Mouse (Mus musculus) forebrain, embryonic 16.5 days (tissue): ENCODE data around the gene Gm28035. TPM values are rescaled to one million over a fixed set of nuclear protein-coding genes. Genes with fewer than 3 reads are reported as not detected.
A peak's percentile ranks its signal among the peaks of the same experiment; 100 is the strongest.

Experiments used
- ATAC-seq: fragments of 200-750 bp; cut with Nextera tagmentation; 2 replicates; pipeline ENCODE4 v1.8.0; 2017; ENCODE audit warnings: mild to moderate bottlenecking, moderate library complexity
- H3K27ac ChIP-seq: fragments of 300-500 bp; sonication (generic); 2 replicates; pipeline ENCODE4 v1.5.1; 2014; ENCODE audit warnings: low read length, control low read depth
- H3K27me3 ChIP-seq: fragments of 300-500 bp; sonication (generic); replicated peaks from 2 replicates; pipeline ENCODE4 v1.6.1; 2014; ENCODE audit warnings: low read length; ENCODE audit not compliant: control insufficient read depth, insufficient read depth
- H3K36me3 ChIP-seq: fragments of 300-500 bp; sonication (generic); 2 replicates; pipeline ENCODE4 v1.6.1; 2014; ENCODE audit not compliant: control insufficient read depth, insufficient read depth
- H3K4me1 ChIP-seq: fragments of 300-500 bp; sonication (generic); replicated peaks from 2 replicates; pipeline ENCODE4 v1.6.1; 2014; ENCODE audit warnings: low read length; ENCODE audit not compliant: control insufficient read depth, insufficient read depth
- H3K4me2 ChIP-seq: fragments of 300-500 bp; sonication (generic); 2 replicates; pipeline ENCODE4 v1.6.1; 2014; ENCODE audit warnings: mild to moderate bottlenecking, low read length, control low read depth
- H3K4me3 ChIP-seq: fragments of 300-500 bp; sonication (generic); replicated peaks from 2 replicates; pipeline ENCODE4 v1.5.1; 2014; ENCODE audit warnings: mild to moderate bottlenecking, low read length, control low read depth
- H3K9ac ChIP-seq: fragments of 300-500 bp; sonication (generic); replicated peaks from 2 replicates; pipeline ENCODE4 v1.6.1; 2014; ENCODE audit warnings: low read depth, low read length, control low read depth
- H3K9me3 ChIP-seq: fragments of 300-500 bp; sonication (generic); 2 replicates; pipeline ENCODE4 v1.6.1; 2016; ENCODE audit warnings: low read length; ENCODE audit not compliant: control insufficient read depth
- WGBS: fragments of 180-500 bp; shearing (Covaris S2); extraction: QIAGEN DNeasy Blood & Tissue Kit; methylation state at CpG from one replicate; pipeline ENCODE4 v1.1.7; 2014; 5-methylcytosine and 5-hydroxymethylcytosine counted together
- polyA plus RNA-seq: library from polyadenylated mRNA; unstranded; fragments of >200 nt; fragmentation: Nextera tagmentation; extraction: Ambion mirVana; gene quantifications from 2 replicates; pipeline ENCODE4 v1.2.1, GENCODE M21; 2015

The Gm28035 gene
- polyA plus RNA-seq, 1 experiment from 2014 or later, result 0.58 TPM

- ATAC-seq, result no peak
- Histone ChIP-seq H3K4me1 (peaks cover 21% of the 10 kb centered on the region), H3K4me2 (no peak overlapping the region), H3K4me3 (no peak overlapping the region), H3K9me3 (no peaks in the 10 kb centered on the region), H3K27me3 (no peaks in the 10 kb centered on the region), H3K9ac (no peak overlapping the region), H3K36me3 (no peaks in the 10 kb centered on the region), H3K27ac (no peak overlapping the region)
- WGBS, result 92% methylated on average over 2 of the region's 2 CpGs
These were observed 42.8 kb downstream of the Gm28035 start for GRCm38 (mm10) chr2:30283193-30283592.

DNA sequence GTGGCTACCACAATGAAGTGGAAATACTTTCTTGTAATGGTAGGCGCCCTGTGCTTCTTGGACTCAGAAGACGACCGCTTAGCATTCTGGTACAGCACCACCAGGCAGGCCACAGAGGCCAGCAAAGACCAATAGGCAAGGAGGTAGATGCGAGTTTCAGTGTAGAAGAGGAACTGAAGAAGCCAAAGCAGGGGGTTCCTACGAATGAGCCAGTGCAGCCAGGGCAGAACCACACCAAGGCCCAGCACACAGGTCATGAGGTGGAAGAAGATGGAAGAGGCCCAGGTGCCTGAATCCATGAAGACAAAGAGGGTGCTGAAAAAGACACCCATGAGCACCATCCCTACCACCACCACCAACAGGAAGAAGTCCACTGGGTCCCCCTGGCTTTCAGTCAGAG, 44.6 kb downstream of the Gm28035 start:
- no peak for ATAC-seq
- Histone ChIP-seq H3K4me3 (peak overlapping the region; percentile 93), H3K9ac (no peak overlapping the region), H3K27ac (no peak overlapping the region), H3K4me2 (peak overlapping the region; percentile 96), H3K9me3 (no peaks in the 10 kb centered on the region), H3K36me3 (no peaks in the 10 kb centered on the region), H3K27me3 (no peaks in the 10 kb centered on the region), H3K4me1 (peaks cover 21% of the 10 kb centered on the region)
- WGBS, result 92% methylated on average over 5 of the region's 5 CpGs

DNA sequence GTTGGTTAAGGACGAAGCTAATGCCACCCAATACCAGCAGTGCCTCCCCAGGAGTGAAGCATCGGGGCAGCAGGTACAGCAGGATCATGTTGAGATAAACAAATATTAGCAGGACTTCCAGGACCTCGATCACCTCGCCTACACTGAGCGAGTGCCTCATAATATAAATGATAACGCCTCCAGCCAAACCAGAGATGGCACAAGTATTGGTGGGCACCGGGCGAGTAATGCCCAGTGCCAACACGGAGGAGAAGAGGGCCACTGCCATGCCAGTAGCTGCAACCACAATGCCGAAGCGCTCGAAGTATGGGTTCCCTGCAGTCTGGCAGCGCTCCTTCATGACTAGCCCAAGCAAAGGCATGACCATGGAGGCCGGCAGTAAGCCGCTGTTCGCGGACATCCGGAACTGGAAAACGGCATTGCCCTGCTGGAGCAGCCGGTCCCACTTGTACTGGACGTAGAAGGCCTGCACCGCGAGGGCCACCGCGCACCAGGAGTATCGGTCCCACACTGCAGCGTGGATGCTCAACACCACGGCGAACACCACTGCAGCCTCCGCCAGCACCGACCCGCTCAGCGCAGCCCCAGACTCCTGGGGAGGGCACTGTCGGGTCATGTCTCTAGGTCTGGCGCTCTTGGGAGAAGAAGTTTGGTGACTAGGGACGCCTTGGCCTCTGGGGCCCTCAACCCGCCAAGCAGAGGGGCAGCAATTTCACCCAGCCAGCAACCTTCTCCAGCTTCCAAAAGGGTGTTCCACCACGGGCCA, 45.2 kb downstream of the Gm28035 start:
- ATAC-seq, result peak; percentile 69
- Histone ChIP-seq H3K4me1 (peaks cover 21% of the 10 kb centered on the region), H3K9me3 (no peaks in the 10 kb centered on the region), H3K4me3 (peak overlapping the region; percentile 93), H3K36me3 (no peaks in the 10 kb centered on the region), H3K27ac (no peak overlapping the region), H3K4me2 (peak overlapping the region; percentile 96), H3K27me3 (no peaks in the 10 kb centered on the region), H3K9ac (peak overlapping the region; percentile 77)
- 16% methylated on average over 38 of the region's 38 CpGs for WGBS

GRCm38 (mm10) chr2:30286192-30287026, 46.0 kb downstream of the Gm28035 start, which contains the start of the genes Dolk and Nup188:
Dolk (minus strand) TSS chr2:30286334.
Nup188 (plus strand) TSS chr2:30286397.
- H3K27me3 ChIP-seq, result no peaks in the 10 kb centered on the region
- H3K27ac ChIP-seq, result peak within 1 kb of the TSS; percentile 55; the same call in 1 of the 2 replicates
- peak within 1 kb of the TSS; percentile 82 for H3K9ac ChIP-seq
- H3K4me1 ChIP-seq, result peaks cover 21% of the 10 kb centered on the region
- H3K36me3 ChIP-seq, result no peaks in the 10 kb centered on the region
- peak within 1 kb of the TSS; percentile 96 for H3K4me2 ChIP-seq
- WGBS, result under 1% methylated on average over 63 of the region's 68 CpGs
- no peaks in the 10 kb centered on the region for H3K9me3 ChIP-seq
- H3K4me3 ChIP-seq, result peak within 1 kb of the TSS; percentile 93
- peak; percentile 96 for ATAC-seq

DNA sequence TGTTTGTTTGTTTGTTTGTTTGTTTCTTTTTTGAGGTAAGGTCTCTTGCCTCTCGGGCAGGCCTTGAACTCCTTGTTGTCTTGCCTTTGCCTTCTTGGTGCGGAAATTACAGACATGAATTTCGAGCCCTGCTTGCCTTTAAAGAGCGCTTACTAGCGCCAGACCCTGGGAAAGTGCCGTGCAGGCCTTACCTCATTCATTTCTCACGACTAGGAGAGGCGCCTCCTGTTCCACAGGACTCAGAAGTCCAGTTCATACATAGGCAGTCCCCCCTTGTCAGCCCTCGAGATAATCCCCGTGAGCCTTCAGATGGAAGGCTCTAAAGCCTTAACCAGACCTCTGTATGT, 46.6 kb downstream of the Gm28035 start:
- no peaks in the 10 kb centered on the region for H3K36me3 ChIP-seq
- peak overlapping the region; percentile 76 for H3K4me2 ChIP-seq
- WGBS, result 0% methylated on average over 10 of the region's 10 CpGs
- no peaks in the 10 kb centered on the region for H3K9me3 ChIP-seq
- peak overlapping the region; percentile 82 for H3K9ac ChIP-seq
- no peak for ATAC-seq
- H3K4me3 ChIP-seq, result peak overlapping the region; percentile 93
- no peaks in the 10 kb centered on the region for H3K27me3 ChIP-seq
- H3K27ac ChIP-seq, result no peak overlapping the region; the same call in 1 of the 2 replicates
- H3K4me1 ChIP-seq, result peaks cover 21% of the 10 kb centered on the region

- no peak overlapping the region for H3K4me3 ChIP-seq
These were observed 59.2 kb downstream of the Gm28035 start for GRCm38 (mm10) chr2:30299525-30299924.

GRCm38 (mm10) chr2:30299966-30300365, 59.6 kb downstream of the Gm28035 start:
- no peak overlapping the region for H3K9ac ChIP-seq
- H3K4me2 ChIP-seq, result no peak overlapping the region
- H3K27me3 ChIP-seq, result no peaks in the 10 kb centered on the region
- peaks cover 31% of the 10 kb centered on the region for H3K36me3 ChIP-seq
- H3K4me1 ChIP-seq, result no peaks in the 10 kb centered on the region
- no peak overlapping the region for H3K27ac ChIP-seq
- WGBS, result 89% methylated on average over 5 of the region's 5 CpGs
- no peaks in the 10 kb centered on the region for H3K9me3 ChIP-seq
- no peak for ATAC-seq
- H3K4me3 ChIP-seq, result no peak overlapping the region

More at GRCm38 (mm10) chr2:30299525-30299924, 59.2 kb downstream of the Gm28035 start:
- no peaks in the 10 kb centered on the region for H3K9me3 ChIP-seq
- no peak overlapping the region for H3K27ac ChIP-seq
- 70% methylated on average over 3 of the region's 3 CpGs for WGBS
- H3K4me2 ChIP-seq, result no peak overlapping the region
- ATAC-seq, result no peak
- no peaks in the 10 kb centered on the region for H3K4me1 ChIP-seq
- no peak overlapping the region for H3K9ac ChIP-seq
- H3K36me3 ChIP-seq, result peaks cover 27% of the 10 kb centered on the region
- H3K27me3 ChIP-seq, result no peaks in the 10 kb centered on the region

DNA sequence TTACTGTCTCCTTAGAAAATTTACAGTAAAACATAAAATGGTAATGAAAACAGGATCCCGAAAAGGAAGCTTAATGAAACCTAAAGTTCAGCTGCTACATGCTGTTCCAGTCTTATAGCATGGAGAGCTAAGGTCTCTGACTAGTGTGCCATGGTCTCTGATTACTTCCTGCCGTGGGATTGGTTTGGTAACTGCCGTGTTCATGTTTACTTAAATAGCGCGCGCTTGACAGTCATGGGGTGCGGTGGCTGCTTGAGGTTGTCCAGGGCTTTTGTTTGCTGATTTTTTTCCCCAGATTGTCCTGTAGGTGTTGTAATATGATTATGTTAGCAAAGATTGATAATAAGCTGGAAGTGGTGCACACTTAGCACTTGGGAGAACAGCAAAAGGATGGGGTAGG, 65.7 kb downstream of the Gm28035 start:
- no peak overlapping the region for H3K27ac ChIP-seq
- no peak for ATAC-seq
- WGBS, result 94% methylated on average over 7 of the region's 7 CpGs
- no peaks in the 10 kb centered on the region for H3K27me3 ChIP-seq
- H3K4me3 ChIP-seq, result no peak overlapping the region
- H3K9me3 ChIP-seq, result no peaks in the 10 kb centered on the region
- peaks cover 46% of the 10 kb centered on the region for H3K36me3 ChIP-seq
- no peak overlapping the region for H3K4me2 ChIP-seq
- H3K4me1 ChIP-seq, result no peaks in the 10 kb centered on the region
- H3K9ac ChIP-seq, result no peak overlapping the region

- no peaks in the 10 kb centered on the region for H3K9me3 ChIP-seq
- no peaks in the 10 kb centered on the region for H3K27me3 ChIP-seq
- no peak overlapping the region for H3K4me3 ChIP-seq
- no peak overlapping the region for H3K9ac ChIP-seq
- H3K4me1 ChIP-seq, result no peaks in the 10 kb centered on the region
- no peak overlapping the region for H3K27ac ChIP-seq
- WGBS, result 95% methylated on average over 3 of the region's 3 CpGs
- no peak overlapping the region for H3K4me2 ChIP-seq
- no peak for ATAC-seq
- H3K36me3 ChIP-seq, result peaks cover 52% of the 10 kb centered on the region
These were observed 69.0 kb downstream of the Gm28035 start for GRCm38 (mm10) chr2:30309351-30309750.
